Mouse (Mus musculus): ENCODE data around the gene Akap6.

The Akap6 gene

GRCm38 (mm10) chr12:53146460-53147050, 447.4 kb downstream of the Akap6 start:
- DNase-seq (ENCODE audit: low spot score) = no peak

GRCm38 (mm10) chr12:53147696-53148095, 448.5 kb downstream of the Akap6 start:
- no peak for DNase-seq (ENCODE audit: low spot score)

- no peak for DNase-seq (ENCODE audit: low spot score)
Measured at GRCm38 (mm10) chr12:53168189-53169003, 469.2 kb downstream of the Akap6 start.

- DNase-seq (ENCODE audit: low spot score) = no peak
Measured at GRCm38 (mm10) chr12:53191435-53191834, 492.3 kb downstream of the Akap6 start.

- DNase-seq (ENCODE audit: low spot score) = no peak
Measured at GRCm38 (mm10) chr12:53193664-53194063, 494.5 kb downstream of the Akap6 start.

Data from embryo, embryonic 10 days (tissue).